Mouse (Mus musculus) megakaryocyte-erythroid progenitor cell, adult 5-6 weeks (primary cell): ENCODE results near the gene Cbx5. TPM values are rescaled to one million over a fixed set of nuclear protein-coding genes. Genes with fewer than 3 reads are reported as not detected.

Experiments used
- ATAC-seq: replicated peaks from 2 replicates; pipeline ENCODE4 v1.8.0; 2016; ENCODE audit warnings: mild to moderate bottlenecking, inconsistent platforms; ENCODE audit not compliant: severe bottlenecking, poor library complexity, low FRiP score, low TSS enrichment
- total RNA-seq, 2 experiments: library from RNA; stranded (forward) in 1 of 2; stranded (reverse) in 1 of 2; fragments of 200-1000, 215-1000 nt in 1 of 2; fragments of >200 nt in 1 of 2; fragmentation: Nextera tagmentation in 1 of 2; gene quantifications; 2 replicates each; pipeline ENCODE4 v1.2.3; 2014 to 2017

Cbx5 gene
- total RNA-seq, 2 experiments from 2014 or later: 151 to 183 TPM

GRCm38 (mm10) chr15:103155366-103156321 lies 84.0 kb downstream of the Cbx5 start:
- no peak for ATAC-seq

- ATAC-seq: no peak
Observed at GRCm38 (mm10) chr15:103152890-103153610, 86.6 kb downstream of the Cbx5 start.

GRCm38 (mm10) chr15:103152371-103152770 lies 87.2 kb downstream of the Cbx5 start:
- ATAC-seq: no peak

GRCm38 (mm10) chr15:103147779-103148178 lies 91.8 kb downstream of the Cbx5 start:
- no peak for ATAC-seq

- ATAC-seq: no peak
Observed at GRCm38 (mm10) chr15:103147422-103147690, 92.3 kb downstream of the Cbx5 start.

GRCm38 (mm10) chr15:103146627-103147421 lies 92.8 kb downstream of the Cbx5 start:
- ATAC-seq: no peak

- no peak for ATAC-seq
Observed at GRCm38 (mm10) chr15:103145635-103146299, 93.8 kb downstream of the Cbx5 start.

- no peak for ATAC-seq
Observed at GRCm38 (mm10) chr15:103144176-103144575, 95.4 kb downstream of the Cbx5 start.

Other genes with a start within 250 kb of the Cbx5 start
- not detected in 2 replicates for gene Hoxc8, start 249.2 kb downstream of the Cbx5 start, total RNA-seq (2014; fragmentation: Nextera tagmentation)
- gene Hoxc8, start 249.2 kb downstream of the Cbx5 start, total RNA-seq (2017): not detected in 2 replicates
- not detected in 2 replicates for gene Hoxc6, start 241.6 kb downstream of the Cbx5 start, total RNA-seq (2014; fragmentation: Nextera tagmentation)
- gene Hoxc6, start 241.6 kb downstream of the Cbx5 start, total RNA-seq (2017): not detected in 2 replicates
- gene Hoxc4, start 220.9 kb downstream of the Cbx5 start, total RNA-seq (2014; fragmentation: Nextera tagmentation): not detected in 2 replicates
- not detected in 2 replicates for gene Hoxc4, start 220.9 kb downstream of the Cbx5 start, total RNA-seq (2017)
- gene Smug1, start 72.7 kb downstream of the Cbx5 start, total RNA-seq (2014; fragmentation: Nextera tagmentation): 3.6 and 5.9 TPM in 2 replicates
- 2.2 and 4.2 TPM in 2 replicates for gene Smug1, start 72.7 kb downstream of the Cbx5 start, total RNA-seq (2017)
- gene Hnrnpa1, start 616 bp upstream of the Cbx5 start, total RNA-seq (2014; fragmentation: Nextera tagmentation): 845 and 937 TPM in 2 replicates
- 2,161 and 2,727 TPM in 2 replicates for gene Hnrnpa1, start 616 bp upstream of the Cbx5 start, total RNA-seq (2017)
- 145 and 147 TPM in 2 replicates for gene Nfe2, start 18.6 kb upstream of the Cbx5 start, total RNA-seq (2014; fragmentation: Nextera tagmentation)
- 124 and 142 TPM in 2 replicates for gene Nfe2, start 18.6 kb upstream of the Cbx5 start, total RNA-seq (2017)
- 218 and 249 TPM in 2 replicates for gene Copz1, start 32.9 kb upstream of the Cbx5 start, total RNA-seq (2014; fragmentation: Nextera tagmentation)
- gene Copz1, start 32.9 kb upstream of the Cbx5 start, total RNA-seq (2017): 53.9 and 91.2 TPM in 2 replicates
- gene Gpr84, start 70.8 kb upstream of the Cbx5 start, total RNA-seq (2014; fragmentation: Nextera tagmentation): 0.49 TPM in 1 of 2 replicates, not detected in the other
- 0.34 and 1.3 TPM in 2 replicates for gene Gpr84, start 70.8 kb upstream of the Cbx5 start, total RNA-seq (2017)
- gene Zfp385a, start 100.3 kb upstream of the Cbx5 start, total RNA-seq (2014; fragmentation: Nextera tagmentation): 23.4 and 28.7 TPM in 2 replicates
- gene Zfp385a, start 100.3 kb upstream of the Cbx5 start, total RNA-seq (2017): 1.7 and 2.1 TPM in 2 replicates
- 51.5 and 56.4 TPM in 2 replicates for gene Itga5, start 126.9 kb upstream of the Cbx5 start, total RNA-seq (2014; fragmentation: Nextera tagmentation)
- 11.5 and 11.8 TPM in 2 replicates for gene Itga5, start 126.9 kb upstream of the Cbx5 start, total RNA-seq (2017)
- not detected in 2 replicates for gene Gtsf1, start 190.7 kb upstream of the Cbx5 start, total RNA-seq (2014; fragmentation: Nextera tagmentation)
- not detected in 2 replicates for gene Gtsf1, start 190.7 kb upstream of the Cbx5 start, total RNA-seq (2017)
- not detected in 2 replicates for gene Gtsf2, start 208.7 kb upstream of the Cbx5 start, total RNA-seq (2014; fragmentation: Nextera tagmentation)
- gene Gtsf2, start 208.7 kb upstream of the Cbx5 start, total RNA-seq (2017): not detected in 2 replicates
- 40.1 and 49.9 TPM in 2 replicates for gene Nckap1l, start 214.0 kb upstream of the Cbx5 start, total RNA-seq (2014; fragmentation: Nextera tagmentation)
- 60.4 and 61.3 TPM in 2 replicates for gene Nckap1l, start 214.0 kb upstream of the Cbx5 start, total RNA-seq (2017)